Mouse (Mus musculus): ENCODE results near the gene Efcab5.

The Efcab5 gene

DNA sequence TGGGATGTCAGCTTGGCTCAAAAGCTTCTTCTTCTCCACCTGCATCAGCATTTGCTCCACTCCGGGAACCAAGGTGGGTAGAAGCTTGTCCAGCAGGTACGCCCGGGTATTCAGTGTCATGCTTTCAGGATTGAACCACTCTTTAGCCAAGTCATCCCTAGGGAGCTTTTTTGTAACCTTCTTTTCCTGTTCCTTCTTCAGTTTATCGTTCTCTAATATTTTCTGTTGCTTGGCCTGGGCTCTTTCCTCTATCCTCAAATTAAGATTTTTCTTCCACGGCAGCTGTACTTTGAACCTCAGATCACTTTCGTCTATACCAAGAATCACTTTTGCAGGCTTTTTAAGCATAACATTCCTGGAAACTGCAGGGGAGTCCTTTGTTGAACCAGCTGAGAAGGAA, at the start of gene Efcab5:
Gene Efcab5 (minus strand): TSS at position 101 of the 400 bp plus-strand sequence.
- DNase-seq (ENCODE audit: low spot score): no peak

DNA sequence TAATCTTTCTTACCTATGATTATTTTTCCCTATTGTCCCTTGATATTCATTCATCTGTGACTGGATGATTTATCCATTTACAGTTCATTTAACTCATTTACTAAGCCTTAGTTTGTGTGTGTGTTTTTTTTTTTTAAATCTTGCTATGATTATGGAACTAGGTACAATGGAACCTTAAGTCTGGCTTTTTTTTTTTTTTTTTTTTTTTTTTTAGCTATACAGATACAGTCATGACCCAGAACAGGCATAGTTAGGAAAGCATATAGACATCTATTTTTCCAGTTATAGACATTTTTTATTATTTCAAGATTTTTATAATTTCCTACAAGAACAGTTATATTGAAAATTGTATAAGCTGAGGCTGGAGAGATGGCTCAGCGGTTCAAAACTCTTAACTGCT, 46.5 kb upstream of the Efcab5 start:
- DNase-seq (ENCODE audit: low spot score): no peak

GRCm38 (mm10) chr11:77231514-77231913, 42.7 kb upstream of the Efcab5 start:
- no peak for DNase-seq (ENCODE audit: low spot score)

GRCm38 (mm10) chr11:77230765-77231164, 42.0 kb upstream of the Efcab5 start:
- DNase-seq (ENCODE audit: low spot score): no peak

GRCm38 (mm10) chr11:77216761-77217130, 28.0 kb upstream of the Efcab5 start:
- DNase-seq (ENCODE audit: low spot score): no peak

DNA sequence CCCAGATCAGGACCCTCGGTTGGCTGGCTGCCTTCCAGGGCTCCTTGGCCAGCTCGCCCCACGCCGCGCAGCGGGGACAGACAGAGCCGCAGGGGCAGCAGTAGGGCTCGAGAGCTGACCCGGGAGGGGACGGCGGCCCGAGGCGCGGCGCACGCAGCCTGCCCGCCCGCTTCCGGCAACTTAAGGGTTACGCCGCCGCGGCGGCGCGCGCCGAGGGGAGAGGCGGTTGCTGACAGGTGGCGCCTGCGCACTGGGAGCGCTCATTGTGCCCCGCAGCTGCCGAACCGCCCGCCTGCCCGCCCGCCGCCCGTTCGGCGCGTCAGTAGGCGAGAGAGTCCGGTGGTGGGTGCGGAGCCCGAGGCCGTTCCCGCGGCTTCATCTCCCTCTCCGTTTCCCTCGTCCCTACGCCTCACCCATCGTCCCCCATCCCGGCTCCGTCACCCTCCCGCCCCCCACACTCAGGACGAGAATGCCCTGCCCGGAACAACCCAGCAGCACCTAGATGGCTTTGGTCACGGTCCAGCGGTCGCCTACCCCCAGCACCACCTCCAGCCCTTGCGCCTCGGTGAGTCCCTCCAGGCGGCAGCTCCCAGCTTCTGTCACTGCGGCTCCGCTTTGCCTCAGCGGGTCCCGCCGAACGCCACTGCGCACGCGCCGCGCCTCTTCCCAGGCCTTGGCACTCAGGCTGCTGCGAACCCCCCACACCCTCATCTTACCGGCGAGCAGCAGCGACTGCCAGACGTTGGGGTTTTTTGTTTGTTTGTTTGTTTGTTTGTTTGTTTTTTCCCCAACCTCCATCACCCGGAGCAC, 27.4 kb upstream of the Efcab5 start, which contains the start of gene Ssh2:
Gene Ssh2 (plus strand): TSS at position 337 of the 810 bp plus-strand sequence.
- DNase-seq (ENCODE audit: low spot score): peak; percentile 70

DNA sequence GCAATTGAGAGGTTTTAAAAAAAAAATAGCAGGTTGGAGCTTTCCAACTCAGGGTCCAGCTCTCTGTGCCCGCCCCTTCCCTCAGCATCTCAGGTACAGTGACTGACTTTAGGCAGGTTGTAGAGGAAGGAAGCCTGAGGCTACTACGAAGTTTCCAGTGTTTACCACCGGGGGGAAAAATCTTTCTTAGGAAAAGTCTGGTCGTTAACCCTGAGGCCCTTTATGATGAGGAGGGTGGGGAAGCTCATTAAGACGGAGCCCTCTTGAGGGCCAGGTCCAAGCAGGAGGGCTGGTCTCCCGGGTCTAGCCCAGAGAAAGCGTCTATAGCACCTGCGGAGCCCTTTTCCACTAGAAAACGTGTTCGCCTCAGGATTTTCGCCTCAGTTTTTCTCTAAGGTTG, 26.7 kb upstream of the Efcab5 start:
- DNase-seq (ENCODE audit: low spot score): no peak

DNA sequence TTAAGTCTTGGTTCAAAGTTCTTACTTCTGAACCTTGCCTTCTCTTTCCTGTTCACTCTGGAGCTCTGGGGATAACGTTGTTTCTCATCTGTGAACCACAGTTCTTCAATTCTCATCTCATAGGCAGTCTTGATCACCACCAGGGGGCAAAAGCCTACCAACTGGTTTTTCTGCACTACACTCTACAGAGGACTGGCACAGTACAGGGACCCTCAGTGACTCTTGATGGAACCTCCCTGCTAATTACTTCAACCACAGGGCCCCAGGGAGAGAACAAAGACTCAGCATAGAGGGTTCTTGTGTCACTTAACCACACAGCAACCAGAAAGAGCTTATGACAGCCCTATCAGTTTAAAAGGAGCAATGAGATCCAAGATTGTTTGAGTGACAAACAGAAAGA, 26.0 kb upstream of the Efcab5 start:
- peak; percentile 35 for DNase-seq (ENCODE audit: low spot score)

GRCm38 (mm10) chr11:77214142-77214692, 25.4 kb upstream of the Efcab5 start:
- no peak for DNase-seq (ENCODE audit: low spot score)

- no peak for DNase-seq (ENCODE audit: low spot score)
Measured at GRCm38 (mm10) chr11:77200703-77201102, 11.9 kb upstream of the Efcab5 start.

DNA sequence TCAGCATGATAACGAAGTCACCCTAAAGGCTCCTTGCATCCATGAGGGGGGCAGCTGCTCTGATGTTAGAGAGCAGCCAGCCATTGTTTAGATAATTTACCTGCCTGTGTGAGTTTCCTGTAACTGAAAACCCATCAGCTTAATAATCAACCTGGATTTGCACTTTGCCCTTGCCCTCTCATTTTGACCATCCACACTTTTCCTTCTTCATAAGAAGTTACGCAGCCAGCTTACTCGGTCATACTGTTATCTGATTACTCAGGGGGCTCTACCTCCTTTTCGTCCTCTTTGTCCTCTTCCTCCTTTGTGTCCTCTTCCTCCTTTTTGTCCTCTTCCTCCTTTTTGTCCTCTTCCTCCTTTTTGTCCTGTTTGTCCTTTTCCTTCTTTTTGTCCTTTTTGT, 10.9 kb upstream of the Efcab5 start:
- DNase-seq (ENCODE audit: low spot score): no peak

- DNase-seq (ENCODE audit: low spot score): no peak
Measured at GRCm38 (mm10) chr11:77196181-77197143, 7.7 kb upstream of the Efcab5 start.

DNA sequence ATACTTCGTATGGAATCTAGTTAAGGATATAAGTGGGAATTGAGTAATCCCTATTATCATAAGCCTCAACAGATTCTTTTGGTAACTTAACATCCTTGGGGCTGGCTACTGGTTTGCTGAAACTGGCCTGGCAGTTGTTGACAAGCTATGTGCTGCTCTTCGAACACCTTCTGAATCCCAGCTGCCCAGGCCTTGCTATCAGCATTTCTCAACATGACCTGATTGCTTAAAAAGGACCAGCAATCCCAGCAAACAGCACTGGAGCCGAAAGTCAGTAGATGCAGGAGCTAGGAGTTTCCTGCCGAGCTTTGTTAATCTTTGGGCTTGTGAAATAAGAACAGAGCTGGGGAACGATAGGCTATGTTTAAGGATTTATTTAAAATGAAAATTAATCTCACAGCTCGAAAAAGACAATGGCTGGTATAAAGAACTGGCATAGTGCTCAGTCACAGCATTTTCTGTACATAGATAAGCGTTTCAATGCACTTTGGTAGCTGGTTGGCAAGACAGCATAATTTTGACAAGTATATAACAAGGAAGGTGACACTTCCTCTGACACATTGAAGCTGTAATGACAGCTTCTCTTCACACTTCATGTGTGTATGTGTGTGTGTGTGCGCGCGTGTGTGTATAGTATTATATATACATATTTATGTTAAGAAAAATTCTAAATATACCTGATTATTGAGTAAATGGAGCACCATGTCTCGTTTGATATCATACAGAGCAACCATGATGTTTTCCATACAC, 6.8 kb upstream of the Efcab5 start:
- no peak for DNase-seq (ENCODE audit: low spot score)

- DNase-seq (ENCODE audit: low spot score): no peak
Measured at GRCm38 (mm10) chr11:77194762-77195161, 6.0 kb upstream of the Efcab5 start.

- DNase-seq (ENCODE audit: low spot score): no peak
Measured at GRCm38 (mm10) chr11:77193941-77194553, 5.3 kb upstream of the Efcab5 start.

DNA sequence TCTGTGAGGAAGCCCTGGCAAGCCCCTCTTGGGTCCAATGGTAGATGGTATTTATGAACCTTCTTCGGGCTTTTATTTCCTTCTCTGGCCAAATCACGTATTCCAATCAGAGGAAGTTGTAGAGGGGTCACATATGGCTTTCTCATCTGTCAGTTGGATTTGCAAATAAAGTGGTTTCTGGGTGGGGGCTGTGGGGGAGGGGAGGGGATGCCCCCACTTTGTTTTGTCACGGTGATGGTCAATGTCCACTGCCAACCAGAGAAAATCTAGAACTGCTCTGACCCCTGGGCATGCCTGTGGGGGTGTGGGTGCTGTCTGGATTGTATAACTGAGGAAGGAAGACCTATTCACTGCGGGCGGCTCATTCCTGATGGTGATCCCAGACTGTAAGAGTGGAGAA, 4.6 kb upstream of the Efcab5 start:
- no peak for DNase-seq (ENCODE audit: low spot score)

DNA sequence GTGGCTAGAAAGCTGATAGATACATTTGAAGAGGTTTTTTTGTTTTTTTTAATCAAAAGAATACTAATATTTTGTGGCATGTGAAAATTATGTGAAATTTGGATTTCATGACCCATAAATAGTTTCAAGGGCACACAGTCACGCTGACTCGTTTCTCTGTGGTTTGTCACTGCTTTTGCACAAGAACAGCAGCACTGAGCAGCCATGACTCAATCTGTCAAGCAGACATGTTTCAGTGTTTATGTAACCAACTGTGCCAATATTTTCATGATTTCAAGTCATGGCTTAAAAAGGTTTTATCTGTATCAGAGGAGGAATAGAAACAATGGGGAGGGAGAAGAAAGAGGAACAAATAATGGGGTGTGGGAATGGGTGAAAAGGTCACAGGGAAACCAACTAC, 3.8 kb downstream of the Efcab5 start:
- no peak for DNase-seq (ENCODE audit: low spot score)

- no peak for DNase-seq (ENCODE audit: low spot score)
Measured at GRCm38 (mm10) chr11:77182616-77183015, 6.2 kb downstream of the Efcab5 start.

- DNase-seq (ENCODE audit: low spot score): no peak
Measured at GRCm38 (mm10) chr11:77182041-77182440, 6.7 kb downstream of the Efcab5 start.

GRCm38 (mm10) chr11:77181528-77181927, 7.2 kb downstream of the Efcab5 start:
- no peak for DNase-seq (ENCODE audit: low spot score)

DNA sequence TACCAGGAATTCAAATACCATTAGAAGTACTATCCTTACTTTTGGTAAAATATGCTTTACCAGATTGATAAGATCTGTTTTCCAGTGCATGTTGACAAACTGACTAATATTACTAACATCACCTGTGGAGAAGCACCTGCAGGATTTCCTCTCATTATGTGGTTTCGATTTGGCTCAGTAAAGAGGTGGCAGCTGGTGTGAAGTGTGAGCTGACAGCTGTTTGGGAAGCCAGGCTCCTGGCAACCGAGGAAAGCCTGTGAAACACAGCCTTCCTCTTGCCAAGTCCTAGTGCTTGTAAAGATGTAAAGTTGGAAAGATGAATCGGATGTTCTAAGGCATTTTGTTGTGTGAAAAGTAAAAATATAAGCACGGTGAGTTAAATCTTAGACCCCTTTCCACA, 7.9 kb downstream of the Efcab5 start:
- DNase-seq (ENCODE audit: low spot score): no peak
